Mouse (Mus musculus) bone marrow, adult 2 months (tissue): ENCODE measurements around the gene Tbx19.

Source experiments
- CTCF ChIP-seq: fragments of 200-500 bp; IDR thresholded peaks from 2 replicates; pipeline ENCODE4 v1.5.1; 2011; ENCODE audit warnings: low read length, control low read depth; ENCODE audit not compliant: control insufficient read depth, insufficient read depth
- POLR2A ChIP-seq: fragments of 200-500 bp; IDR thresholded peaks from 2 replicates; pipeline ENCODE4 v1.6.1; 2011; ENCODE audit warnings: low read depth, mild to moderate bottlenecking, control low read depth, low read length, borderline replicate concordance; ENCODE audit not compliant: control insufficient read depth

DNA sequence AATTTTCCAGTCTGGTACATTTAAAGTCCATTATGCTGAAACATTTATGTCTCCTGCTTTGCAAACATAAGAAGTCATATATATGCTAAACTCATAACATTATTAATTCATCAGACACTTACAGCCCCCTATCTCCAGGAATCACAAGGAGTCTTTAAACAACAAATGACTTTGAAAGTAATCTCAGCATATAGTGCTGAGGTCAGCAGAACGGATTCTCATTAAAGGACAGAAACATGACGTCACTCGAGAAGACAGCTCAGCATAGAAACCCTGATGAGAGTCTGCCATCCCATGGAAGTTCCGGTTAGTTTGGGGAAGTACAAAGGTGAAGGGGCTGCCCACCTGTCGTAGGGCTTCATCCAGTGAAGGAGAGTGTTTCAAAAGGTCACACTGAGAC is 31.0 kb downstream of the Tbx19 start:
- TF ChIP-seq CTCF = no peak
- no peak for TF ChIP-seq POLR2A
